Mouse (Mus musculus) stomach, embryonic 16.5 days (tissue): ENCODE measurements around the gene Hexb. TPM values are rescaled to one million over a fixed set of nuclear protein-coding genes. Genes with fewer than 3 reads are reported as not detected.
"Not testable (repeated sequence)": the region's sequence is repeated elsewhere in the genome, so short reads cannot be mapped to it uniquely, and the experiment has no call there.

Experiments
- ATAC-seq: fragments of 200-750 bp; cut with Nextera tagmentation; 2 replicates; pipeline ENCODE4 v1.8.0; 2017; ENCODE audit warnings: moderate number of reproducible peaks, moderate TSS enrichment; ENCODE audit not compliant: insufficient read depth, low FRiP score
- H3K27ac ChIP-seq: fragments of 300-500 bp; sonication (generic); 2 replicates; pipeline ENCODE4 v1.5.1; 2014; ENCODE audit warnings: low read length
- H3K27me3 ChIP-seq: fragments of 300-500 bp; sonication (generic); 2 replicates; pipeline ENCODE4 v1.6.1; 2014; ENCODE audit warnings: low read length, control low read depth, mixed read lengths; ENCODE audit not compliant: control insufficient read depth, insufficient read depth
- H3K36me3 ChIP-seq: fragments of 300-500 bp; sonication (generic); 2 replicates; pipeline ENCODE4 v1.6.1; 2014; ENCODE audit warnings: low read length; ENCODE audit not compliant: control insufficient read depth, insufficient read depth
- H3K4me1 ChIP-seq: fragments of 300-500 bp; sonication (generic); 2 replicates; pipeline ENCODE4 v1.6.1; 2014; ENCODE audit warnings: low read length, control low read depth, mixed read lengths; ENCODE audit not compliant: control insufficient read depth, insufficient read depth
- H3K4me2 ChIP-seq: fragments of 300-500 bp; sonication (generic); 2 replicates; pipeline ENCODE4 v1.6.1; 2014; ENCODE audit warnings: low read depth, low read length, mixed read lengths
- H3K4me3 ChIP-seq: fragments of 300-500 bp; sonication (generic); replicated peaks from 2 replicates; pipeline ENCODE4 v1.5.1; 2014; ENCODE audit warnings: mild to moderate bottlenecking, low read length
- H3K9ac ChIP-seq: fragments of 300-500 bp; sonication (generic); 2 replicates; pipeline ENCODE4 v1.6.1; 2014; ENCODE audit warnings: low read length
- H3K9me3 ChIP-seq: fragments of 300-500 bp; sonication (generic); replicated peaks from 2 replicates; pipeline ENCODE4 v1.6.1; 2016; ENCODE audit warnings: low read length, control low read depth; ENCODE audit not compliant: control insufficient read depth
- WGBS: fragments of 180-500 bp; shearing (Covaris S2); extraction: QIAGEN DNeasy Blood & Tissue Kit; methylation state at CpG from one replicate; pipeline ENCODE4 v1.1.7; 2014; 5-methylcytosine and 5-hydroxymethylcytosine counted together
- polyA plus RNA-seq: library from polyadenylated mRNA; unstranded; fragments of >200 nt; fragmentation: Nextera tagmentation; extraction: Ambion mirVana; gene quantifications from 2 replicates; pipeline ENCODE4 v1.2.1, GENCODE M21; 2015

Gene Hexb
- polyA plus RNA-seq, 1 experiment from 2014 or later = 53.1 TPM

DNA sequence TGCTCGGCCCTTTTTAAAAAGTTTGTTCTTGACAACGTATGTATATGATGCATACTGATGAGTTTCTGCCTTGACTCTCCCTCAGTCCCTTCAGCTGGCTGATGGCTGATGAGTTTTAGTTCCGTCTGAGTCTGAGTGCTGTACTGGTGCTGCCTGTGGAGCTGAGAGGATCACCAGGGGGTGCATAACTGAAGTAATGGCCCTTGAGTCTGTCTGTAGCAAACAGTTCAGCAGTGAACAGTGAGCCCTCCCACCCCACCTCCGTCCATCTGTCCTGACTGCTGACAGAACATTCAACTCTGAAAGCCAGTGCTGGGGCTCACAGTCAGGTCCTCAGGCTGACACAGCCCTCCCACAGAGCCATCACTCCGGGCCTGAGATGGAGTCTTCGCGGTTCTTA, 19.2 kb downstream of the Hexb start:
- Histone ChIP-seq H3K27ac (no peak overlapping the region), H3K4me1 (no peaks in the 10 kb centered on the region), H3K27me3 (no peaks in the 10 kb centered on the region), H3K36me3 (peaks cover 9% of the 10 kb centered on the region; the same call in 1 of the 2 replicates), H3K9ac (no peak overlapping the region), H3K4me2 (no peak overlapping the region), H3K4me3 (no peak overlapping the region), H3K9me3 (no peaks in the 10 kb centered on the region)
- 78% methylated on average over 7 of the region's 7 CpGs for WGBS
- no peak for ATAC-seq

DNA sequence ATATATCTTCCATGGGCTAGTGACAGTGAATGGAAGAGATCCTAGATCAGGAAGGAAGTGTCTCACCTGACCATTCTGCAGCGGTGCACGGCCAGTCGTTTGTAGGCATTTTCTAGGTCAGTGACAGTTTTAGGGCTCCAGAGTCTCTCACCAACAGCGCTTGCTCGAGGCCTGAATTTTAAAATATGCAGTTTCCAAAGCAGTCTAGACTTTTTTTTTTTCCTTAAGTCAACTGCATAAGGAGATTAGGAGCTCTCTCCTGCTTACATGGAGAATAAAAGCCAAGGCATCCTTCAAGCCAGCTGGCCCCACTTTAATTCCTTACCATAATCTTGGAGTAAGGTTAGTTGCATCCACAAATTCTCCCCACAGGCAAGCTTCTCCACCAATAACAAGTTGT, 21.4 kb downstream of the Hexb start:
- Histone ChIP-seq H3K4me2 (no peak overlapping the region), H3K36me3 (peaks cover 18% of the 10 kb centered on the region), H3K9ac (no peak overlapping the region), H3K4me1 (no peaks in the 10 kb centered on the region), H3K4me3 (no peak overlapping the region), H3K27me3 (no peaks in the 10 kb centered on the region), H3K9me3 (no peaks in the 10 kb centered on the region), H3K27ac (no peak overlapping the region)
- ATAC-seq = no peak
- WGBS = 87% methylated on average over 5 of the region's 5 CpGs

- no peak overlapping the region for H3K9ac ChIP-seq
- H3K27me3 ChIP-seq = no peaks in the 10 kb centered on the region
- WGBS = 87% methylated on average over 10 of the region's 10 CpGs
- H3K36me3 ChIP-seq = peaks cover 18% of the 10 kb centered on the region
- ATAC-seq = no peak
- H3K4me3 ChIP-seq = no peak overlapping the region
- H3K4me1 ChIP-seq = no peaks in the 10 kb centered on the region
- no peaks in the 10 kb centered on the region for H3K9me3 ChIP-seq
- no peak overlapping the region for H3K4me2 ChIP-seq
- no peak overlapping the region for H3K27ac ChIP-seq
Observed at GRCm38 (mm10) chr13:97175520-97176264, 22.5 kb downstream of the Hexb start.

GRCm38 (mm10) chr13:97145834-97146233, 52.3 kb downstream of the Hexb start:
- no peaks in the 10 kb centered on the region for H3K9me3 ChIP-seq
- no peak overlapping the region for H3K27ac ChIP-seq
- H3K9ac ChIP-seq = no peak overlapping the region
- no peaks in the 10 kb centered on the region for H3K27me3 ChIP-seq
- H3K36me3 ChIP-seq = peaks cover 17% of the 10 kb centered on the region
- H3K4me2 ChIP-seq = no peak overlapping the region
- ATAC-seq = no peak
- H3K4me1 ChIP-seq = no peaks in the 10 kb centered on the region
- no peak overlapping the region for H3K4me3 ChIP-seq
- WGBS = 59% methylated on average over 4 of the region's 4 CpGs

GRCm38 (mm10) chr13:97142321-97142720, 55.8 kb downstream of the Hexb start:
- Histone ChIP-seq H3K36me3 (peaks cover 14% of the 10 kb centered on the region), H3K4me1 (peaks cover 6% of the 10 kb centered on the region), H3K4me3 (no peak overlapping the region), H3K4me2 (no peak overlapping the region), H3K27ac (no peak overlapping the region), H3K9me3 (no peaks in the 10 kb centered on the region), H3K27me3 (no peaks in the 10 kb centered on the region), H3K9ac (no peak overlapping the region)
- ATAC-seq = no peak
- WGBS = 85% methylated on average over 7 of the region's 7 CpGs

DNA sequence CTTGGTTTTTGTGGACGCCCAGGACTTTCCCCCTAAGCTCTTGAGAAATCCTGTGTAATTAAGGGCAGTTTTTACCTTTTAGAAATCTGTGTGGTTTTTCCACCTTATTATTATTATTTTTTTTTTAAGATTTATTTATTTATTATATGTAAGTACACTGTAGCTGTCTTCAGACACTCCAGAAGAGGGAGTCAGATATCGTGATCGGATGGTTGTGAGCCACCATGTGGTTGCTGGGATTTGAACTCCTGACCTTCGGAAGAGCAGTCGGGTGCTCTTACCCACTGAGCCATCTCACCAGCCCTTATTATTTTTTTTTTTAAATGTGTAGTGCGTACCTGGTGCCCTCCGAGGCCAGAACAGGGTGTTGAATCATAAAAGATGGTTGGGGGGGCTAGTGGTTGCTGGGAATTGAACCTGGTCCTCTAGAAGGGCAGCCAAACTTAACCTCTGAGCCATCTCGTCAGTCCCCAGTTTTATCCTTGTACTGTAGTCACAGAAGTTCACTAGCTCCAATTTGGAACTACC, 59.7 kb downstream of the Hexb start:
- not testable (repeated sequence) for ATAC-seq, H3K36me3 ChIP-seq
- WGBS = 28% methylated on average over 8 of the region's 8 CpGs

DNA sequence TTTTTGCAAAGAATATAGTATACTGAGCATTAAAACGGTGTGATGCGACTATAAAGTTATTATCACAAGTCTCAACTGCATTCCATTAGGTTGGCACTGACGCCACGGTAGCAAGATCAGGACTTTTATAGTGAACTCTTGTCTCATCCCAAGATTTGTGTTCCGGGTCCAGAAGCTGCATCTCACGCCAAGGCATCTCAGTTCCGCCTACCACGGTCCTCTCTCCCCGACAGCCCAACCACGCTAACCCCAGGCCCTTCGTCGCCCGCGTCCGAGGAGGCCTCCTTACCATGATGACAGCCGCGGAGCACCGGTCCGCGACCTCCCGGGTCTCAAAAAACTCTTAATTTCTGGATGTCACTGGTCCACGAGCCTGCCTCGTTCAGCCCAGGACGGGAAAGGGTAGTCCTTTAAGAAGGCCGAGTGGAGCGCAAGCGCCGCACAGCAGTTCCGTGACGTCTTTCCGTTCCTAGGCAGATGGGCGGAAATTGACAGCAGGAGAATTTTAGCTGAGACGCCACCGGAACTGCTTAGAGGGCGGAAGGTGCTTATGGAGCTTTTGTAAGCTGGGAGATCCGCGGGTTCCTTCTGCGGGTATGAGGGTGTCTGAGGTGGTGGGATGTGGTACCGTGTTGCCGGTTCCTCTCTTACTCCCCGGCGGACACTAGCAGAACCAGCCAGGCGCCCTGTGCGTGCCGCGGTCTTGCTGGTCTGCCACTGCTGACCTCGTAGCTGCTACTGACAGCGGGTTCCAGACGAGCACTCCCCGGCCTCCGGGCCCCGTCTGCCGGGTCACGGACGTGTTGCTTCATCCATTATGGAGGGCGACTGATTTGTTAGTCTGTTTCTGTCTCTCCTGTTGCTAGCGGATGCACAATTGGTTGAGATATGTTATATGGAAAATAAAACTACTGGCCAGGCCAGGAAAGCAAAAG, 60.4 kb downstream of the Hexb start, which contains the start of the genes Gfm2 and Nsa2:
Gene Gfm2 (plus strand): TSS at position 472 of the 935 bp plus-strand sequence.
Gene Nsa2 (minus strand): TSS at position 472 of the 935 bp plus-strand sequence.
- Histone ChIP-seq H3K36me3 (0 out of 2 replicates have a peak, but pooled peaks cover 2% of the 10 kb centered on the region), H3K27me3 (no peaks in the 10 kb centered on the region), H3K9ac (peak within 1 kb of the TSS; percentile 95), H3K4me1 (peaks cover 6% of the 10 kb centered on the region), H3K4me2 (peak within 1 kb of the TSS; percentile 62), H3K9me3 (no peaks in the 10 kb centered on the region), H3K4me3 (peak within 1 kb of the TSS; percentile 94), H3K27ac (peak within 1 kb of the TSS; percentile 86)
- peak; percentile 96 for ATAC-seq
- WGBS = under 1% methylated on average over 57 of the region's 57 CpGs

More for the DNA sequence above, 59.7 kb downstream of the Hexb start:
- not testable (repeated sequence) for H3K4me1 ChIP-seq, H3K27me3 ChIP-seq, H3K9me3 ChIP-seq
- H3K27ac ChIP-seq = peak overlapping the region; percentile 86; the same call in 1 of the 2 replicates
- peak overlapping the region; percentile 94 for H3K4me3 ChIP-seq
- peak overlapping the region; percentile 95 for H3K9ac ChIP-seq
- peak overlapping the region; percentile 51 for H3K4me2 ChIP-seq

DNA sequence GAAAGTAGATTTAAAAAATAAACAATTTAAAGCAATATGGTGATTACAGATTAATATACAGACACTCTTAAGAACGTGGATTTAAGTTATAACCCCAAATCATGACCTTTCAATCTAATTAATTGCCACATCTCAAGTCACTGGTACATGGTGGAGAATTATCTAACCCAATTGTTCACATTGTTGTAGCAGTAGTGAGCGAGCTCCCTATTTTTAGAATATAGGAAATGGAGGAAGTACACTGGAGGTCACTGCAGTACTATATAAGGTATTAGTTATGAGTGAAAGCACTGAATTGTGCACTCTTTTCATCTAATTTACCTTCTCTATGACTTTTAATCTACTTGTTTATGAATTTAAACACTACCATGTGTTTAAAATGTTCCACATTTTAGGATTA, 67.7 kb downstream of the Hexb start:
- not testable (repeated sequence) for ATAC-seq, H3K27ac ChIP-seq, H3K36me3 ChIP-seq, H3K9ac ChIP-seq, H3K4me2 ChIP-seq, H3K4me3 ChIP-seq, H3K9me3 ChIP-seq, H3K4me1 ChIP-seq, H3K27me3 ChIP-seq
- WGBS = no CpG with 5 or more reads among the region's 2 CpGs

DNA sequence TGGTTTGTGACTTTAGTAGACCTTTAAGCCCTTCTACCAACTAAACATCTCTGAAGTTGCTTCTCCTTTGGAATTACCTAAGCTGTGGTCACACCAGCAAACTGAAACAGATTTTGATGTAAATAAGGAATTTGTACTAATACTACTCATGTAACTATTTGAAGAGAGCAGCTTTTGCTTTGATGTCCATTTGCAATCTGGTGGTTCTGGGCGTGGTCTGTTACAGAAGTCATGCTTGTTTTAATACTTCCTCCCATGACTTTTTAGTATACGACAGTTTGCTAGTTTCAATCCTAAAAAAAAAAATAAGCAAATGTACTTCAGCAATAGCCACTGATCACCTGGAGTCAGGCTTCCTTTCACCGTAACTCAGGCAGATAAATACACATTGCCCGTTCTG, 68.5 kb downstream of the Hexb start:
- not testable (repeated sequence) for H3K4me2 ChIP-seq, H3K36me3 ChIP-seq, H3K9ac ChIP-seq, H3K4me3 ChIP-seq, H3K4me1 ChIP-seq, H3K27ac ChIP-seq, ATAC-seq, H3K27me3 ChIP-seq, H3K9me3 ChIP-seq
- WGBS = 88% methylated on average over 2 of the region's 4 CpGs
